Mouse (Mus musculus) fat pad, adult 2 months (tissue): ENCODE data around the gene Timm22.

Source experiments
- DNase-seq: peaks from one replicate; pipeline ENCODE4 v3.0.0-alpha.2; 2011; ENCODE audit warnings: low read depth, low spot score; ENCODE audit errors: extremely low read depth

The Timm22 gene

GRCm38 (mm10) chr11:76406702-76407583 is at the start of gene Timm22:
TSS of gene Timm22 (plus strand) at chr11:76406952.
- peak; percentile 83 for DNase-seq

DNA sequence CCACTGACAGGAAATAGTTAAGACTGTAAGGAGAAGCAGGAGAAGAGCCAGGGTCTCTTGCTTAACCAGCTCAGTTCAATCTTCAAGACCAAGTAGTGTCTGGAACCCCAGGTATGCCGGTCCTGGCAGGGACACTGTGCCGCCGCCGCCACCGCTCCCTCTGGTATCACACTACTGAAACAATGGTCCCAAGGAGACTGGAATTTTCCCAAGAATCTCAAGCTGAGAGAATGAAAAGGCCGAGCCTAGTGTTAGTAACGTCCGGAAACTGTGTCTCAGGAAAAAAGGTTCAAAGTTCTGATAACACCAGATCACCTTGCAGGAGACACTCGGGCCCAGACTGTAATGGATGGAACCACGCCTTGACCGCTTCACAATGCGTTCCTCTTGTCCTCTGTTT is 49.3 kb upstream of the Timm22 start:
- no peak for DNase-seq

DNA sequence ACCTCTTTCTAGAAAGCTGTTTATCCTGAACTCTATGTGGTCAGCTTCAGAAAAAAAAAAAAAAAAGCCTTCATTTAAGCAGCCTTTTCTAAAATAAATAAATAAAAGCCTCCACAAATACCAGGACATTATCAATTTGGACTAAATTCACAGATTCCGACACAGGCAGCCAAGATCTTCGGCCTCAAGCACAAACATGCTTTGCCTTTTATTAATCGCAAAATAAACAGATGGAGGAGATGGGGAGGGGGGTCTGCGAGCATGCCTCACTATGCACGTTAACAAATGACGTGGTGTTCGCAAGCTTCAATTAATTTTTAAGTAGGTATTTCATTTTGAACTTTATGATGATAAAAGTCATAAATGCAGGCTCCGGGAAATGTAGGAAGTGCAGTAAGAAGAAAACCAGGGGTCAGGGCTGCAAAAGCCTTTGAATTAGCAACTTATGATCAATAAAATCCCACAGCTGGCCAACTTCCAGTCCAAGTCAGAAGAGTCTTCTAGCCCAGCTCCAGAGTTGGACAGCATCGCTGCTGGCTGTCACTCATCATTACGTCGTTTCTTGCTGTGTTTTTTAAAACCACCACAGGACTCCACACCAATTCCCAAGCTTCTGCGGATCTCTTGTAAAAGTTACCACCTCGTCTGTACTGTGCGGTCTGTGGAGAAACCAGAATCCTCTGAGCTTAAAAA is 48.0 kb upstream of the Timm22 start:
- no peak for DNase-seq

DNA sequence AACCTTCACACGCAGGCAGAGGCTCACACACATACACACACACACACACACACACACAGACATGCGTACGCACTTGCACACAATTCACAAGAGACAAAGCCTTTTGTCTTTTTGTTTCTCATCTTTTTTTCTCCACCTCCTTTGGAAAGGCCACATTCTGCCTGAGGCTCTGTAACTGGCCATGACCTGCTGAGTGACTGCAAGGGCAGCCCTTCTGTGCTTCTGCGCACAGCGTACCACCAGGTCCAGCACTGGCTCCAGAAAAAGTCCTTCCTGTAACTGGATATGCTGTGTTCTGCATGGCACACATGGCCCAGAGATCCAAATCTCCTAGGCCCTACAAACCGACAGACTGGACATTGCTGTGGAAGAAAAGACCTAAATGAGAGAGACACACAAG is 46.5 kb upstream of the Timm22 start:
- DNase-seq = no peak

DNA sequence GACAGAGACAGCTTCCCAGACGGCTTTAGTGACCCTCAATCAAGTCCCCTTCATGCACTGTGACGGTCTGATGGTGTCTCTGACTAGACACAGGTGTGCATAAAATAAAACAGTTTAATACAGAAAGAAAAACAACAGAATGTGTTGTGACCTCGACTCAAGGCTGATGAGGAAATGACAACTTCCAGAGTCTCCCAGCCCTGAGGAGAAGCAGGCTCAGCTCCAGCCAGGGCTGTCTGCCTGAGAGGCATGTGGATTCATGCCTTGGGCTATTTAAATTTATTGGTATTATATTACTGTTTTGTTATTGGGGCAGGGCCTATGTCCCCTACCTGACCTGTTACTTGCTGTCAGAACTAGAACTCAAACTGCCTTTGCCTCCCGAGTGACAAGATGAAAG is 45.3 kb upstream of the Timm22 start:
- DNase-seq = no peak

GRCm38 (mm10) chr11:76363178-76363577 is 43.6 kb upstream of the Timm22 start:
- no peak for DNase-seq

GRCm38 (mm10) chr11:76363636-76364035 is 43.1 kb upstream of the Timm22 start:
- no peak for DNase-seq

GRCm38 (mm10) chr11:76364038-76364437 is 42.7 kb upstream of the Timm22 start:
- DNase-seq = no peak

DNA sequence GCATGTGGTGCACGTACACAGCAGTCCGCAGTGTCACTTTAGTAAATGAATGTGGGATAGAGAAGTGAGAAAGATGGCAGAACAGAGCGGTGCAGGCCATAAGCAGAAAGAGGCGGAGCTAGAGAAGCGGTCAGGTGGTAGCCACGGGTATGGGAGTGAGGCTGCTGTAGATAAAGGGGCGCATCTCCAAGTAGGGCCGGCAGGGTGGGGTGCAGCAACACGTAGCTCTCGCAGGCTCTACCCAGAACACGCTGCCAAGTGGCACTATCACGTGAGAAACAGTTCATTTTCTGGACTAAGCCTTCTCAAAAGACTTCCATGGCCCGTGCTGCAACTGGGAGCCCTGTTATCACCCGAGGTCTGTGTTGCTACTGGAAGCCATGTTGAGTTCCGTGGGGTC is 40.0 kb upstream of the Timm22 start:
- DNase-seq = no peak

- DNase-seq = no peak
Measured at GRCm38 (mm10) chr11:76370491-76370890, 36.3 kb upstream of the Timm22 start.

DNA sequence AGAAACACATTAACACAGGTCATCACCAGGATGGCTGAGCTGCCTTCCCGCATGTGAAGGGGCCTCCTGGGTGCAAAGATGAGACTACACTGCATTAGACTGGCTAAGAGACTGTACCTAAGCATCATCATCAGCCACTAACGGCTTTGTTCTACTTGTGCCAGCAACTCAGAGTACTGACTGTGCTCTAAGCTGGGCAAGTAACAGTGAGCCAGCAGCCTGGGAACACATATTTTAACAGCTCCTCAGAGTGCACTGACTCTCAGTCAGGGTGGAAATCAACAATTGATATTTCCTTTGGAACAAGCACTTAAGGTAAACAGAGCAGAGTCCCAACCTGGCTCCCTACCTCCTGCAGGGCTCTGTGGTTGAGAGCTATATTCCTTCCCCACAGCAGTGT is 34.6 kb upstream of the Timm22 start:
- DNase-seq = no peak

DNA sequence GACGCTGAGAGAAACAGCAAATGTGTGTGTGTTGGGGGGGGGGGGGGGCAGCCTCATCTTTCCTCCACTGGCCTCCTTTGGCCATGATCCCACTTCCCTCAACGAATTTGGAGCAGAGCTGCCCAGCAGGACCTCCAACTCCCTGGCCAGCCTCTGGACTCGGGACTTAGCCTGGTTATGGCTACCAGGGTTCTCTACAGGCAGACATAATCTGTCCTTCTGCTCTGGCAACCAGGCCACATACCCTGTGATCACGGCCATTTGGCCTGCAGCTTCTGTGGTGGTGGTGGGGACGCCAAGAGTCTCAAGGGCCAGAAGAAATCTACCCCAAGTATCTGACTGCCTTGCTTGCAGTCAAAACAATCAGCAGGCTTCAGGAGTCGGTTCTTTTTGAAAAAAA is 34.2 kb upstream of the Timm22 start:
- DNase-seq = no peak

GRCm38 (mm10) chr11:76374491-76375185 is 32.1 kb upstream of the Timm22 start:
- DNase-seq = peak; percentile 55

DNA sequence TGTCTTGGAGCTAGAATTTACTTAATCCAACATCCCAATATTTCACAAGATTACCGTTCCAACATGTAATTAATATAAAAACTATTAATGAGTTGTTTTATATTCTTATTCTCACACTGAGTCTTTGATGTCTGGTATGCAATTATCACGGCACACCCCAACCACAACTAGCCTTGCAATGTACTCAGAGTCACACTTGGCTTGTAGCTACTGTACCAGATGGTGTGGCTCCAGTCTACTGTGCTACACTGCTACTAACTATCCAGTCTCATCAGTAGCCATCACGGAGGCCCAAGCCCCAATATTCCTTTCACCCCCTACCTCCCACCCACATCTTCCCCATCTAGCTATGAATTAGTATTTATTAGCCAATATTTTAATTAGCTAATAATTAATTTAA is 30.3 kb upstream of the Timm22 start:
- DNase-seq = no peak

DNA sequence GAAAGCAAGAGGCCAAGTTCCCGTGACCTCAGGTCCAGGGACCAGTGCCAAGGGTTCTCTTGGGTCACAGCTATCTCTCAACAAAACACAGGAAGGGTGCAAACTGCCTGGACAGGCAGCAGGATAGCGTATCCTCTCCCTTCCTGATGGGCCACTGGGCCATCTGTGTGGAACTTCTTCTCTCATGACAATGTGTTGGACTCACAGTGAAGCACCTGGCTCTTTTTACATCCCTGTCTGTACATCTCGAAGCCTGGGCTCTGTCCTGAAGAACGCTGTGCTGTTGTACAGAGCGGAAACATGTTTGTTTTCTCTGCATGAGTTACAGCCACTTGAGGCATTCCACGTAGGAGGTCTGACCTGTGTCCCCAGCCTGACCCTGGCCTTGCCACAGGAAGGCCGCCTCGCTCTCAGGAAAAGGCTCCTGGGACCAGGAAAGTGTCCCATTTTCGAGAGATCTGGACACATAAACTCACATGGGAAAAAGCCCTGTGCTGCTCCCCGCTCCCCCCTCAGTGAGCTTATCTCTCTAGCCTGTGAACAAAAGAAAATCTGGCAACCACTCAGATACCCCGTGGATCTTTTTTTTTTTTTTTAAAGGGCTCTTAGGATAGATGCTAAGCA is 26.7 kb upstream of the Timm22 start:
- DNase-seq = no peak

DNA sequence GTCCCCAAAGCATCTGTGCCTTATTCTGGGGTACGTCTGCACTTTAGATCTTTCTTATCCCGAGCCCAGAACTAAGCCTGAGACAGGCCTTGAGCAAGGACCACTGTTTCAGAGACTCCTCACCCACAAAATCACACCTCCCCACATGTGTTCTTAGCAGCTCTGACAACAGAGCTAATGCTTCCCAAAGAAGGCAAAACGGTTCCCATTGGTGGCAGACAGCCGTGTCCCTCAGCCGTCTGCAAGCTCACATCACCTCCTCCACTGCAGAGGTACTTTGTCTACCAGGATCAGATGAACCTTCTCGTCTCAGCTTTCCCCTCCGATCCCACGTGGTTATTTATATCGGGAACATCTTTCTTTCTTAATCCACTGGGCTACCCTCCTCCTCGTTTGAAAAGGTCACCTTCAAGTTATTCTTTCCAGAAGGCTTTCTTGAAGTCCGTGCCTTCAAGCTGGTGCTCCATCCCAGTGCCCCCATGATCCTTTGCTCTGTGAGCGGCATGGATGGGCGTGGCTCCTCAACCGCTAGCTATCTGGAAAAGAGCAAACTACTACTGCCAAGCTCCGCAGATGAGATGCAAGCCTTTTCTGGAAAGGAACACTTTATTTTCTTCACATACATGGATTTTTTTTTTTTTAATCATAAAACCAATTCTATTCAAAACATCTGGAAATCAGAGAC is 25.4 kb upstream of the Timm22 start:
- no peak for DNase-seq

- DNase-seq = no peak
Measured at GRCm38 (mm10) chr11:76382711-76383324, 23.9 kb upstream of the Timm22 start.

GRCm38 (mm10) chr11:76384307-76384706 is 22.4 kb upstream of the Timm22 start:
- no peak for DNase-seq

DNA sequence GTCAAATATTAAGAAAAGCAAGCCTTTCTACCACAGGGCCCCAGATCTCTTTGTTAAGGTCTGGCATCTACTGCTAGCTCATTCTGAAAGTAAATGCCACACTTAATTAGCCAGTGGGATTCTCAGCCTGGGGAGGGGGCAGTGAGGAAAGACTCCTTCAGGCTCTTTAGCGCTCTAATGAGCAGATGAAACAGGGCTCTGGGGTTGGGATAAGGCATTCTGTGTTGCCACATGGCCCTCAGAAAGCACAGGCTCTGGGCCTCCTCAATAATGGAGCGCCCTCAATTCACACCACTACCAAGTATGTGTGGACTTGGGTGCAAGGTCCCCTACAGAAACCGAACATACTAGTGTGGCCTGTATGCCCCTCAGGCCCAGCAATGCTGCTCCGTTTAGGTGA is 21.7 kb upstream of the Timm22 start:
- DNase-seq = no peak

DNA sequence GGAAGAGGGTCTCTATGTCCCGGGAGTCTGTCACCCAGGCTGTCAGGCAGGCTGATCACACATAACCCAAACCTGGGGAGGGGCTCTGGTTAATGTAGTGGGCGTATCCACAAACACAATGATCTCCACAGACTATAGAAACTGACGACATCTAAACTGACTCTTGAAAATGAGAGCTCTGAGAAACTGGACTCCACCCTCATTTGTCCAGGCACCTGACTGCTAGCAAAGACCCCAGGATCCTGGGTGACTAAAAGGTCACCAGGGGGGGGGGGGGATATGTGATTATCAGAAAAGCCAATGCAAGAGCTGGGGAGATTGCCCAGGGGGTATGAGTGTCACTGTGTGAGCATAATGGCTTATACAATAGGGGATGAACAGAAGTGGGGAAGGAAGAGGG is 21.0 kb upstream of the Timm22 start:
- no peak for DNase-seq
